Mouse (Mus musculus) hindbrain, embryonic 15.5 days (tissue): ENCODE data around the gene Kat2a. TPM values are rescaled to one million over a fixed set of nuclear protein-coding genes. Genes with fewer than 3 reads are reported as not detected.

Experiments used
- polyA plus RNA-seq: library from polyadenylated mRNA; unstranded; fragments of >200 nt; fragmentation: Nextera tagmentation; extraction: Ambion mirVana; gene quantifications from 2 replicates; pipeline ENCODE4 v1.2.1, GENCODE M21; 2015

Kat2a gene
- polyA plus RNA-seq, 1 experiment from 2014 or later: 74.0 TPM

Other genes with a start within 250 kb of the Kat2a start
- gene Klhl11, start 239.7 kb downstream of the Kat2a start, polyA plus RNA-seq: 9.8 and 11.1 TPM in 2 replicates
- 228 and 230 TPM in 2 replicates for gene Acly, start 184.5 kb downstream of the Kat2a start, polyA plus RNA-seq
- gene Ttc25, start 166.9 kb downstream of the Kat2a start, polyA plus RNA-seq: 2.6 and 2.7 TPM in 2 replicates
- 60.1 and 61.3 TPM in 2 replicates for gene Cnp, start 137.6 kb downstream of the Kat2a start, polyA plus RNA-seq
- 96.2 and 104 TPM in 2 replicates for gene Nkiras2, start 93.2 kb downstream of the Kat2a start, polyA plus RNA-seq
- 278 and 296 TPM in 2 replicates for gene Dnajc7, start 92.3 kb downstream of the Kat2a start, polyA plus RNA-seq
- 0.82 and 0.94 TPM in 2 replicates for gene Zfp385c, start 20.0 kb downstream of the Kat2a start, polyA plus RNA-seq
- gene Dhx58, start 8.2 kb downstream of the Kat2a start, polyA plus RNA-seq: 3.0 and 3.1 TPM in 2 replicates
- 0.25 and 0.35 TPM in 2 replicates for gene Hspb9, start 1.4 kb upstream of the Kat2a start, polyA plus RNA-seq
- gene Rab5c, start 25.8 kb upstream of the Kat2a start, polyA plus RNA-seq: 42.0 and 42.4 TPM in 2 replicates
- gene Kcnh4, start 47.5 kb upstream of the Kat2a start, polyA plus RNA-seq: 8.8 and 10.3 TPM in 2 replicates
- gene Hcrt, start 50.5 kb upstream of the Kat2a start, polyA plus RNA-seq: 0.38 and 1.3 TPM in 2 replicates
- gene Ghdc, start 58.5 kb upstream of the Kat2a start, polyA plus RNA-seq: 7.4 and 8.4 TPM in 2 replicates
- 16.4 and 20.3 TPM in 2 replicates for gene Stat5b, start 138.3 kb upstream of the Kat2a start, polyA plus RNA-seq
- gene Stat5a, start 146.9 kb upstream of the Kat2a start, polyA plus RNA-seq: 2.1 TPM in 2 replicates
- 46.0 and 48.4 TPM in 2 replicates for gene Stat3, start 227.1 kb upstream of the Kat2a start, polyA plus RNA-seq